Mouse (Mus musculus) kidney, embryonic 14.5 days (tissue): ENCODE results near the gene Cyb5r2. TPM values are rescaled to one million over a fixed set of nuclear protein-coding genes. Genes with fewer than 3 reads are reported as not detected.

Experiments
- ATAC-seq: fragments of 200-750 bp; cut with Nextera tagmentation; 2 replicates; pipeline ENCODE4 v1.8.0; 2017; ENCODE audit warnings: moderate number of reproducible peaks, mild to moderate bottlenecking, moderate TSS enrichment, moderate library complexity; ENCODE audit not compliant: low FRiP score, low TSS enrichment
- H3K27ac ChIP-seq: fragments of 300-500 bp; sonication (generic); 2 replicates; pipeline ENCODE4 v1.5.1; 2014; ENCODE audit warnings: low read depth, mild to moderate bottlenecking, low read length, moderate library complexity, mixed read lengths
- H3K27me3 ChIP-seq: fragments of 300-500 bp; sonication (generic); 2 replicates; pipeline ENCODE4 v1.6.1; 2014; ENCODE audit warnings: mild to moderate bottlenecking, low read length; ENCODE audit not compliant: control insufficient read depth, insufficient read depth
- H3K36me3 ChIP-seq: fragments of 300-500 bp; sonication (generic); 2 replicates; pipeline ENCODE4 v1.6.1; 2014; ENCODE audit warnings: low read length, mixed read lengths; ENCODE audit not compliant: control insufficient read depth, insufficient read depth
- H3K4me1 ChIP-seq: fragments of 300-500 bp; sonication (generic); 2 replicates; pipeline ENCODE4 v1.6.1; 2014; ENCODE audit warnings: low read length, mixed read lengths; ENCODE audit not compliant: control insufficient read depth, insufficient read depth
- H3K4me2 ChIP-seq: fragments of 300-500 bp; sonication (generic); replicated peaks from 2 replicates; pipeline ENCODE4 v1.6.1; 2014; ENCODE audit warnings: low read depth, mild to moderate bottlenecking, low read length
- H3K4me3 ChIP-seq: fragments of 300-500 bp; sonication (generic); 2 replicates; pipeline ENCODE4 v1.5.1; 2014; ENCODE audit warnings: mild to moderate bottlenecking, low read length
- H3K9ac ChIP-seq: fragments of 300-500 bp; sonication (generic); 2 replicates; pipeline ENCODE4 v1.6.1; 2014; ENCODE audit warnings: low read depth, mild to moderate bottlenecking, low read length, moderate library complexity
- H3K9me3 ChIP-seq: fragments of 300-500 bp; sonication (generic); 2 replicates; pipeline ENCODE4 v1.6.1; 2016; ENCODE audit warnings: low read length; ENCODE audit not compliant: control insufficient read depth
- WGBS: fragments of 180-500 bp; shearing (Covaris S2); extraction: QIAGEN DNeasy Blood & Tissue Kit; methylation state at CpG from one replicate; pipeline ENCODE4 v1.1.7; 2014; 5-methylcytosine and 5-hydroxymethylcytosine counted together
- polyA plus RNA-seq: library from polyadenylated mRNA; unstranded; fragments of >200 nt; fragmentation: Nextera tagmentation; extraction: Ambion mirVana; gene quantifications from 2 replicates; pipeline ENCODE4 v1.2.1, GENCODE M21; 2014

Cyb5r2 gene
- polyA plus RNA-seq, result 0.10 and 0.30 TPM in 2 replicates

- peak within 1 kb of the TSS; percentile 12; the same call in 1 of the 2 replicates for H3K9ac ChIP-seq
- 11% methylated on average over 23 of the region's 23 CpGs for WGBS
- peak; percentile 90 for ATAC-seq
- no peak within 1 kb of the TSS for H3K27ac ChIP-seq
- H3K9me3 ChIP-seq, result no peaks in the 10 kb centered on the region
- H3K36me3 ChIP-seq, result no peaks in the 10 kb centered on the region
- H3K4me2 ChIP-seq, result peak within 1 kb of the TSS; percentile 52
- no peaks in the 10 kb centered on the region for H3K27me3 ChIP-seq
- no peaks in the 10 kb centered on the region for H3K4me1 ChIP-seq
- peak within 1 kb of the TSS; percentile 30 for H3K4me3 ChIP-seq
These were observed at the start of gene Cyb5r2 for GRCm38 (mm10) chr7:107757308-107758151. TSS of gene Cyb5r2 (minus strand) at chr7:107758032.

GRCm38 (mm10) chr7:107802138-107802537 lies 44.3 kb upstream of the Cyb5r2 start:
- no peak overlapping the region for H3K9ac ChIP-seq
- H3K27me3 ChIP-seq, result no peaks in the 10 kb centered on the region
- 60% methylated on average over 3 of the region's 3 CpGs for WGBS
- no peak for ATAC-seq
- no peaks in the 10 kb centered on the region for H3K36me3 ChIP-seq
- no peak overlapping the region for H3K27ac ChIP-seq
- no peaks in the 10 kb centered on the region for H3K4me1 ChIP-seq
- H3K4me3 ChIP-seq, result no peak overlapping the region
- H3K9me3 ChIP-seq, result no peaks in the 10 kb centered on the region
- no peak overlapping the region for H3K4me2 ChIP-seq

- H3K27ac ChIP-seq, result no peak within 1 kb of the TSS
- no peak within 1 kb of the TSS for H3K4me3 ChIP-seq
- H3K27me3 ChIP-seq, result no peaks in the 10 kb centered on the region
- H3K9me3 ChIP-seq, result no peaks in the 10 kb centered on the region
- no peaks in the 10 kb centered on the region for H3K36me3 ChIP-seq
- no peak within 1 kb of the TSS for H3K4me2 ChIP-seq
- H3K9ac ChIP-seq, result no peak within 1 kb of the TSS
- ATAC-seq, result no peak
- no peaks in the 10 kb centered on the region for H3K4me1 ChIP-seq
- WGBS, result 90% methylated on average over 2 of the region's 2 CpGs
These were observed 43.3 kb upstream of the Cyb5r2 start, which contains the start of gene Ovch2 for GRCm38 (mm10) chr7:107801108-107801507. TSS of gene Ovch2 (minus strand) at chr7:107801208.

- H3K36me3 ChIP-seq, result no peaks in the 10 kb centered on the region
- no peaks in the 10 kb centered on the region for H3K4me1 ChIP-seq
- ATAC-seq, result no peak
- no peak overlapping the region for H3K4me2 ChIP-seq
- no peak overlapping the region for H3K27ac ChIP-seq
- H3K4me3 ChIP-seq, result no peak overlapping the region
- H3K27me3 ChIP-seq, result no peaks in the 10 kb centered on the region
- H3K9me3 ChIP-seq, result no peaks in the 10 kb centered on the region
- no peak overlapping the region for H3K9ac ChIP-seq
- 87% methylated on average over 2 of the region's 2 CpGs for whole genome bisulfite sequencing
These were observed 38.7 kb upstream of the Cyb5r2 start for GRCm38 (mm10) chr7:107796500-107796899.

- no peak for ATAC-seq
- H3K9me3 ChIP-seq, result no peaks in the 10 kb centered on the region
- H3K36me3 ChIP-seq, result no peaks in the 10 kb centered on the region
- WGBS, result 64% methylated on average over 3 of the region's 3 CpGs
- H3K27ac ChIP-seq, result no peak overlapping the region
- no peak overlapping the region for H3K9ac ChIP-seq
- H3K4me2 ChIP-seq, result no peak overlapping the region
- H3K4me1 ChIP-seq, result no peaks in the 10 kb centered on the region
- no peak overlapping the region for H3K4me3 ChIP-seq
- H3K27me3 ChIP-seq, result no peaks in the 10 kb centered on the region
These were observed 30.3 kb upstream of the Cyb5r2 start for GRCm38 (mm10) chr7:107787977-107788620.

- ATAC-seq, result no peak
- H3K27me3 ChIP-seq, result no peaks in the 10 kb centered on the region
- no peak overlapping the region for H3K27ac ChIP-seq
- no peak overlapping the region for H3K9ac ChIP-seq
- WGBS, result 50% methylated on average over 4 of the region's 4 CpGs
- H3K36me3 ChIP-seq, result no peaks in the 10 kb centered on the region
- no peak overlapping the region for H3K4me3 ChIP-seq
- H3K9me3 ChIP-seq, result no peaks in the 10 kb centered on the region
- no peak overlapping the region for H3K4me2 ChIP-seq
- H3K4me1 ChIP-seq, result no peaks in the 10 kb centered on the region
These were observed 21.8 kb upstream of the Cyb5r2 start for GRCm38 (mm10) chr7:107779611-107780010.

GRCm38 (mm10) chr7:107778216-107778615 lies 20.4 kb upstream of the Cyb5r2 start:
- H3K4me1 ChIP-seq, result no peaks in the 10 kb centered on the region
- no peak for ATAC-seq
- H3K27me3 ChIP-seq, result no peaks in the 10 kb centered on the region
- no peak overlapping the region for H3K9ac ChIP-seq
- no peaks in the 10 kb centered on the region for H3K9me3 ChIP-seq
- H3K4me3 ChIP-seq, result no peak overlapping the region
- 75% methylated on average over 1 of the region's 1 CpGs for WGBS
- no peak overlapping the region for H3K4me2 ChIP-seq
- H3K27ac ChIP-seq, result no peak overlapping the region
- H3K36me3 ChIP-seq, result no peaks in the 10 kb centered on the region

GRCm38 (mm10) chr7:107770812-107771211 lies 13.0 kb upstream of the Cyb5r2 start:
- no peaks in the 10 kb centered on the region for H3K4me1 ChIP-seq
- H3K27me3 ChIP-seq, result no peaks in the 10 kb centered on the region
- H3K4me2 ChIP-seq, result no peak overlapping the region
- no peak overlapping the region for H3K9ac ChIP-seq
- 69% methylated on average over 6 of the region's 6 CpGs for WGBS
- no peaks in the 10 kb centered on the region for H3K9me3 ChIP-seq
- H3K27ac ChIP-seq, result no peak overlapping the region
- H3K4me3 ChIP-seq, result no peak overlapping the region
- no peak for ATAC-seq
- no peaks in the 10 kb centered on the region for H3K36me3 ChIP-seq

- no peak overlapping the region for H3K9ac ChIP-seq
- H3K9me3 ChIP-seq, result no peaks in the 10 kb centered on the region
- ATAC-seq, result no peak
- H3K27ac ChIP-seq, result no peak overlapping the region
- no peaks in the 10 kb centered on the region for H3K36me3 ChIP-seq
- H3K4me2 ChIP-seq, result no peak overlapping the region
- no peaks in the 10 kb centered on the region for H3K27me3 ChIP-seq
- H3K4me1 ChIP-seq, result no peaks in the 10 kb centered on the region
- no peak overlapping the region for H3K4me3 ChIP-seq
- WGBS, result 86% methylated on average over 2 of the region's 2 CpGs
These were observed 1.1 kb downstream of the Cyb5r2 start for GRCm38 (mm10) chr7:107756748-107757147.
